Mouse (Mus musculus) MEL (cell line): ENCODE data around the gene Aldh1a2.

Source experiments
- CTCF ChIP-seq, 3 experiments: IDR thresholded peaks in 2 of 3; conservative IDR thresholded peaks in 1 of 3; 2 replicates each; pipeline ENCODE4 v1.5.1; 2011 to 2012; ENCODE audit warnings: low read length in 3 of 3, low read depth in 2 of 3, mild to moderate bottlenecking in 2 of 3, improper control_type of control experiment in 1 of 3, inconsistent platforms in 1 of 3, mixed read lengths in 1 of 3, moderate library complexity in 1 of 3; ENCODE audit not compliant: control insufficient read depth in 1 of 3, insufficient read depth in 1 of 3, poor library complexity in 1 of 3, severe bottlenecking in 1 of 3
- ETS1 ChIP-seq: IDR thresholded peaks from 2 replicates; pipeline ENCODE4 v1.6.1; 2012; ENCODE audit warnings: low read depth, mild to moderate bottlenecking, inconsistent platforms, low read length, improper control_type of control experiment, moderate library complexity
- MAX ChIP-seq: IDR thresholded peaks from 2 replicates; pipeline ENCODE4 v1.6.1; 2011; ENCODE audit warnings: low read length, improper control_type of control experiment
- MAZ ChIP-seq: IDR thresholded peaks from 2 replicates; pipeline ENCODE4 v1.6.1; 2012; ENCODE audit warnings: low read depth, mild to moderate bottlenecking, inconsistent platforms, low read length, improper control_type of control experiment
- POLR2A ChIP-seq, 2 experiments: IDR thresholded peaks; 2 replicates each; pipeline ENCODE4 v1.6.1; 2011 to 2012; ENCODE audit warnings: low read length in 2 of 2, mild to moderate bottlenecking in 2 of 2, control low read depth in 1 of 2, improper control_type of control experiment in 1 of 2, low read depth in 1 of 2, moderate library complexity in 1 of 2; ENCODE audit not compliant: control insufficient read depth in 1 of 2, insufficient read depth in 1 of 2, poor library complexity in 1 of 2
- ZKSCAN1 ChIP-seq: IDR thresholded peaks from 2 replicates; pipeline ENCODE4 v1.6.1; 2012; ENCODE audit warnings: low read depth, mild to moderate bottlenecking, inconsistent platforms, low read length, improper control_type of control experiment, moderate library complexity
- ZNF384 ChIP-seq: IDR thresholded peaks from 2 replicates; pipeline ENCODE4 v1.6.1; 2012; ENCODE audit warnings: low read depth, mild to moderate bottlenecking, inconsistent platforms, low read length, improper control_type of control experiment

DNA sequence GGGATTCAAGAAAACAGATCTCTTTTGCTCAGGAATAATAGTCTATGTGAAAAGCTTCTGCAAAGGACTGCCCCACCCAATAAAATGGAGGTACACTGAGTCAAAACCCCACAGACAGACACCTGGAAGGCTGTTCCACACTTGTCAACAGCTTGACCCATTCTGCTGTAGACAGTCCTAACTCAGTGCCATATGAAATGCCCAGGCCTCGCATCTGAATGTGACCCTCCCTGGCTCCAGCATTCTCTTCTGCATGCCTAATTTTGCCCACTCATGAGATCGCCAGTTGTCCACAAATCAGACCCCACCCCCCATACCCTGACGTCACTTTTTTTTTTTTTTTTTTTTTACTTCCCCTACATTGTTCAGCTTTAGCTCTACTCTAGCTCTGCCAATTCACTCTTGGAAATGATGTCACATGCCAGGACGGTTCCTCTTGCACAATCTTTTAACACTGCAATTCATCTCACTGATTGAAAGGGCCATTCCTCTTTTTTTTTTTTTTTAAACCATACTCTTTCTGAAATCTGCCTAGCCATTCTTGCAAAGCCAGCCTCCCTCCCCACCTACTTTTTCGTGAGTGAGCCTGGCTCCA is 48.6 kb upstream of the Aldh1a2 start:
- TF ChIP-seq MAX: peak; percentile 50; the same call in 1 of the 2 replicates
- no peak for TF ChIP-seq POLR2A (IDR thresholded peaks at IDR 0.05; ENCODE audit: control insufficient read depth in 1 of 2, insufficient read depth in 1 of 2, low read depth in 1 of 2, low read length in 2 of 2, poor library complexity in 1 of 2)
- TF ChIP-seq ZNF384: peak; percentile 99
- no peak for TF ChIP-seq CTCF (IDR thresholded peaks at IDR 0.05 in 2 of 3, conservative IDR thresholded peaks at IDR 0.05 in 1 of 3; ENCODE audit: control insufficient read depth in 1 of 3, insufficient read depth in 1 of 3, low read depth in 2 of 3, low read length in 3 of 3, poor library complexity in 1 of 3, severe bottlenecking in 1 of 3)
- TF ChIP-seq ZKSCAN1: peak; percentile 65; the same call in 1 of the 2 replicates
- no peak for TF ChIP-seq MAZ
- TF ChIP-seq ETS1: peak; percentile 98
